Mouse (Mus musculus) macrophage (primary cell): ENCODE data around the gene Olfr78. TPM values are rescaled to one million over a fixed set of nuclear protein-coding genes. Genes with fewer than 3 reads are reported as not detected.

ENCODE experiments used
- H3K27ac ChIP-seq: fragments of 350-480 bp; formaldehyde crosslinking; 2 replicates; pipeline ENCODE4 v1.9.0; 2021
- H3K36me3 ChIP-seq: fragments of 350-480 bp; formaldehyde crosslinking; 2 replicates; pipeline ENCODE4 v1.9.0; 2021; ENCODE audit errors: inconsistent target
- H3K4me3 ChIP-seq: fragments of 350-480 bp; formaldehyde crosslinking; 2 replicates; pipeline ENCODE4 v1.9.0; 2021; ENCODE audit errors: inconsistent target
- H3K79me2 ChIP-seq: fragments of 350-480 bp; formaldehyde crosslinking; 2 replicates; pipeline ENCODE4 v1.9.0; 2021; ENCODE audit errors: inconsistent target
- WGBS: methylation state at CpG from one replicate; pipeline ENCODE4 v1.1.7; 2026; ENCODE audit warnings: inconsistent platforms; ENCODE audit not compliant: missing documents; 5-methylcytosine and 5-hydroxymethylcytosine counted together
- polyA plus RNA-seq: library from polyadenylated mRNA; stranded (reverse); fragments of 250-400 nt; gene quantifications from 3 replicates; pipeline ENCODE4 v1.2.4, GENCODE M21; 2018; ENCODE audit warnings: inconsistent platforms
- total RNA-seq, 78 experiments: library from RNA; depleted of rRNA; stranded (reverse); fragments of 250-400 nt; gene quantifications; 1 replicate in 9 of 78; 2 replicates in 24 of 78; 3 replicates in 43 of 78; 4 replicates in 2 of 78; pipeline ENCODE4 v1.2.4; 2018; ENCODE audit warnings: inconsistent platforms in 56 of 78

The Olfr78 gene
- not detected for total RNA-seq (2018; cell fraction: chromatin; rRNA removed)
- total RNA-seq (2018; cell fraction: cytosol; rRNA removed) = not detected
- total RNA-seq (2018; cell fraction: nucleus; rRNA removed) = not detected
- polyA plus RNA-seq = not detected in 3 replicates

- no peaks in the 10 kb centered on the region for H3K79me2 ChIP-seq
- WGBS = 84% methylated on average over 4 of the region's 4 CpGs
- H3K4me3 ChIP-seq = no peak within 1 kb of the TSS
- H3K36me3 ChIP-seq = no peaks in the 10 kb centered on the region
- no peak within 1 kb of the TSS for H3K27ac ChIP-seq
Measured at GRCm38 (mm10) chr7:102759266-102759665, at the start of gene Olfr78, which contains the start of gene Olfr560. Gene Olfr78, minus strand, starts transcription at chr7:102759471. Gene Olfr560, minus strand, starts transcription at chr7:102759366.

DNA sequence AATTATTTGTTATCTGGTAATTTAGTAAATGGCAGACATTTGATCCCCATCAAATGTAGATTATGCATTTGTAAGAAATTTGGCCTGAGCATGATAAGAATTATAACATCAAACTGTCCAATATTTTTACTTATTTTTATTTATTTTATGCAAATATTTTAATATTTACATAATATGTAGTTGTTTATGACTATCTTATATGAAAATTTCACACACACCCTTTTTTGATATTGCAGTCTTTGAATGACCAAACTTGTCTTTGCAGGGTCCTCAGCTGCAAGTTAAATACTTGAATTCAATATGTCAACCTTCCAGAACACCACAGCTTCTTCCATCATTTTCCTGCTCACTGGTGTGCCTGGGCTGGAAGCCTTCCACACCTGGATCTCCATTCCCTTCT is 43.9 kb upstream of the Olfr78 start, which contains the start of gene Olfr564:
TSS of gene Olfr564 (plus strand) at position 301 of the 400 bp plus-strand sequence.
- Histone ChIP-seq H3K4me3 (no peak within 1 kb of the TSS), H3K79me2 (no peaks in the 10 kb centered on the region), H3K36me3 (no peaks in the 10 kb centered on the region), H3K27ac (no peak within 1 kb of the TSS)

DNA sequence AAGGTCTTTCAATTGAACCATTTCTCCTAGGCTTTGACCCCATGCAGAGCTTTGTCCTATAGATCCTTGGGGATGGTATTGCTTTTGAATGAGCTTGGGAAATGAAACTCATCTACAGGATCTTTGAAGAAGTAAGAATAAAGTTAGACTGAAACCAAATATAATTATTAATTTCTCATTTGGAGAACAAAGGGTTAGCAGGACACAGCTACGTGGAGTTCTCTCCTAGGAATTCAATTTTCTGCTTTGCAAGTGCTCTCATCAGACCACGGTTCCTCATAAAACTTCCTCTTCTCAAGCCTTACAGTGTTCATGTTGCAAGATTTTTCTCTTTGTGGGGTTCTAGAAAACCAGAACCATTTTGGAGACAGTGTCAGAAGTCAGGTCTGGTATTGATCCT is 11.7 kb upstream of the Olfr78 start, which contains the start of gene Olfr561:
TSS of gene Olfr561 (plus strand) at position 301 of the 400 bp plus-strand sequence.
- no peaks in the 10 kb centered on the region for H3K36me3 ChIP-seq
- no peak within 1 kb of the TSS for H3K27ac ChIP-seq
- WGBS = 0% methylated on average over 2 of the region's 2 CpGs
- no peak within 1 kb of the TSS for H3K4me3 ChIP-seq
- no peaks in the 10 kb centered on the region for H3K79me2 ChIP-seq

DNA sequence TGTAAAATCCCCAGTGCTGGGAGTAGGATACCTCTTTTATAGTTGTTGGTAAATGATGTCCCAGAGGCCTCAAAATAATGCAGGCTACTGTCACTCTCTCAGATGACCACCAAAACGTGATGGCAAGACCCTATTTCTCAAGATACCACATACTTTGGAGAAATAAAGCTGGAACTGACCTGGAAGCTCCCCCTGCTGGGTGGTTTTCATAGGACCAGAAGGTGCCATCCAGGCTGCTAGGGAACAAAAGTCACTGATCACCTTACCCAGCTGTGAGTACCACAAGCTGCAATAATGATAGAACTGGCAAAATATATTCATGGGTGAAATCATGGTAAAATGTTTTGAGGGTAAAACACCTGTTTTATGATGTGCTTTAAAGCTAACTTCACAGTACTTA is 7.2 kb downstream of the Olfr78 start:
- WGBS = 0% methylated on average over 1 of the region's 1 CpGs
- Histone ChIP-seq H3K79me2 (no peaks in the 10 kb centered on the region), H3K4me3 (no peak overlapping the region), H3K36me3 (no peaks in the 10 kb centered on the region), H3K27ac (no peak overlapping the region)

GRCm38 (mm10) chr7:102737705-102738104 is 21.6 kb downstream of the Olfr78 start:
- no peaks in the 10 kb centered on the region for H3K36me3 ChIP-seq
- no peaks in the 10 kb centered on the region for H3K79me2 ChIP-seq
- no peak overlapping the region for H3K27ac ChIP-seq
- no peak overlapping the region for H3K4me3 ChIP-seq
- 47% methylated on average over 2 of the region's 2 CpGs for WGBS

GRCm38 (mm10) chr7:102733793-102734192 is 25.5 kb downstream of the Olfr78 start:
- no peaks in the 10 kb centered on the region for H3K79me2 ChIP-seq
- no peaks in the 10 kb centered on the region for H3K36me3 ChIP-seq
- no peak overlapping the region for H3K27ac ChIP-seq
- 58% methylated on average over 1 of the region's 1 CpGs for WGBS
- no peak overlapping the region for H3K4me3 ChIP-seq

GRCm38 (mm10) chr7:102727391-102727790 is 31.9 kb downstream of the Olfr78 start, which contains the start of gene Olfr559:
Gene Olfr559, minus strand, starts transcription at chr7:102727491.
- H3K79me2 ChIP-seq = no peaks in the 10 kb centered on the region
- no peak within 1 kb of the TSS for H3K27ac ChIP-seq
- H3K36me3 ChIP-seq = no peaks in the 10 kb centered on the region
- H3K4me3 ChIP-seq = no peak within 1 kb of the TSS

- Histone ChIP-seq H3K79me2 (no peaks in the 10 kb centered on the region), H3K27ac (no peak within 1 kb of the TSS), H3K36me3 (no peaks in the 10 kb centered on the region), H3K4me3 (no peak within 1 kb of the TSS)
- 45% methylated on average over 1 of the region's 1 CpGs for WGBS
Measured at GRCm38 (mm10) chr7:102718970-102719369, 40.3 kb downstream of the Olfr78 start, which contains the start of gene Olfr33. Gene Olfr33, minus strand, starts transcription at chr7:102719070.

DNA sequence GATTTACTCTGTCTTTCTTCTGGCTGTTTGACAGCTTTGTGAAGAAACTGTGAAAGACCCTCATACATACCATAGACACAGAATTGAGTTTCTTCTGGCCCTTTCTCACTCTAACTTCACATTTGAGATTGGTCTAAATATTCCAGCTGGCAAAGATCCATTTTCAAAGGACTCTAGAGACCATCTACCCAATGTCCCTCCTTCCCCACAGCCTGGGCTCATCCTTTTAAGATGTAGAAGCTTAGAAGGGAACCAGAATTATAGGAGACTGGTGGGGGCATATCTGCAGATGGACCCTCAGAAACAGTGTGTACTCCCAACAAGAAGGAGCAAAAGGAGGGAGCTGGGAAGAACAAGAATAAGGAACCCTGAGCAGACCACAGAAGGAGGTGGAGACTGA is 57.4 kb downstream of the Olfr78 start, which contains the start of gene Olfr558:
TSS of gene Olfr558 (plus strand) at position 301 of the 400 bp plus-strand sequence.
- no peak within 1 kb of the TSS for H3K27ac ChIP-seq
- H3K36me3 ChIP-seq = no peaks in the 10 kb centered on the region
- no peaks in the 10 kb centered on the region for H3K79me2 ChIP-seq
- H3K4me3 ChIP-seq = no peak within 1 kb of the TSS

GRCm38 (mm10) chr7:102698461-102698860 is 60.8 kb downstream of the Olfr78 start:
- Histone ChIP-seq H3K79me2 (no peaks in the 10 kb centered on the region), H3K27ac (no peak overlapping the region), H3K4me3 (no peak overlapping the region), H3K36me3 (no peaks in the 10 kb centered on the region)
- 94% methylated on average over 7 of the region's 7 CpGs for WGBS

DNA sequence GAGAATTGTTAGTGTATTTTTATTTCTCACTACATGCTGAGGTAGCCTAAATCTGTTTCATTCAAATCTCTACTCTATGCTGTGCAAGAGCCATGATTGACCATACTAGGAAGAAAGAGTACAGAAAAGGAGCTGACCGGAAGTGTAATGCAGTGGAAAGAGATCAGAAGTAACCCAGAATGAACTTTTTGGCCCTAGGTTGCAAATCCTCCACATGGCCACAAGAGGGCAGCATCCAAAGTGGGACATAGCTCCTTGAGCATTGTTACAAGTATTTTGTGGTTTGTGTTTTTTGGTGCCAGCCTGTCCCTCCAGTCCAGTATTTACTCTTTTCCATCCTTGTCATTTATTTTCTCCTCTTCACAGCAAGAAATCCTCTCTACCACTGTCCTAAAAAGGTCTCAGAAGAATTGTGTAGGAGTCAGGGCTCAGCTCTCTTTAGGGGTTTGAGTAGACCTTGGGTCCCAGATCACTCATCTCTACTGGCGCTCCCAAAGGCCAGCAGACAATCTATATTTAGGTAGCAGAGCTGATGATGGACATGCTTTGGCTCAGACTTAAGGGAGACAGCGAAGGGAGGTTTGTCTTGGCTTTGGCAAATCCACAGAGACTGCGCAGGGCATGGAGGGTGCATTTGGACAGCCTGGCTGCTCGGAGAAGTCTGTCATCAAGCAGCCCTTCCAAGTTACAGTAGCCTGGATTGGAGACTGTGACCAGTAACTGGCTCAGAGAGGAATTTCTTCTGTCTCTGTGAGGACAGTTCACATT is 63.7 kb downstream of the Olfr78 start, which contains the start of gene Olfr557:
TSS of gene Olfr557 (plus strand) at position 553 of the 768 bp plus-strand sequence.
- H3K36me3 ChIP-seq = no peaks in the 10 kb centered on the region
- H3K4me3 ChIP-seq = no peak within 1 kb of the TSS
- H3K79me2 ChIP-seq = no peaks in the 10 kb centered on the region
- no peak within 1 kb of the TSS for H3K27ac ChIP-seq
- WGBS = 72% methylated on average over 5 of the region's 5 CpGs

Other genes starting within 250 kb of the Olfr78 start
- not detected in 3 replicates for gene Olfr547, start 224.7 kb downstream of the Olfr78 start, polyA plus RNA-seq
- not detected in 3 replicates for gene Olfr548-ps1, start 218.6 kb downstream of the Olfr78 start, polyA plus RNA-seq
- gene Olfr549, start 209.6 kb downstream of the Olfr78 start, polyA plus RNA-seq = not detected in 3 replicates
- 31.3 to 44.4 TPM (median 44.4 TPM) in 3 replicates for gene Trim21, start 194.0 kb downstream of the Olfr78 start, polyA plus RNA-seq
- not detected in 3 replicates for gene Olfr550, start 188.0 kb downstream of the Olfr78 start, polyA plus RNA-seq
- not detected in 3 replicates for gene Olfr551, start 167.6 kb downstream of the Olfr78 start, polyA plus RNA-seq
- not detected in 3 replicates for gene Olfr552, start 161.7 kb downstream of the Olfr78 start, polyA plus RNA-seq
- gene Olfr553, start 141.3 kb downstream of the Olfr78 start, polyA plus RNA-seq = not detected in 3 replicates
- not detected in 3 replicates for gene Olfr554, start 121.0 kb downstream of the Olfr78 start, polyA plus RNA-seq
- not detected in 3 replicates for gene Olfr555, start 100.6 kb downstream of the Olfr78 start, polyA plus RNA-seq
- not detected in 3 replicates for gene Olfr556, start 94.6 kb downstream of the Olfr78 start, polyA plus RNA-seq
- 2.3 to 3.3 TPM (median 2.8 TPM) in 3 replicates for gene Trim68, start 72.1 kb downstream of the Olfr78 start, polyA plus RNA-seq
- gene Olfr557, start 63.6 kb downstream of the Olfr78 start, polyA plus RNA-seq = not detected in 3 replicates
- not detected in 3 replicates for gene Olfr558, start 57.3 kb downstream of the Olfr78 start, polyA plus RNA-seq
- gene Olfr33, start 40.4 kb downstream of the Olfr78 start, polyA plus RNA-seq = not detected in 3 replicates
- not detected in 3 replicates for gene Olfr559, start 32.0 kb downstream of the Olfr78 start, polyA plus RNA-seq
- not detected in 3 replicates for gene Olfr560, start 105 bp downstream of the Olfr78 start, polyA plus RNA-seq
- not detected in 3 replicates for gene Olfr561, start 11.8 kb upstream of the Olfr78 start, polyA plus RNA-seq
- not detected in 3 replicates for gene Olfr564, start 44.0 kb upstream of the Olfr78 start, polyA plus RNA-seq
- gene Olfr566, start 99.3 kb upstream of the Olfr78 start, polyA plus RNA-seq = not detected in 3 replicates
- not detected in 3 replicates for gene Olfr568, start 117.7 kb upstream of the Olfr78 start, polyA plus RNA-seq
- not detected in 3 replicates for gene Olfr569, start 131.4 kb upstream of the Olfr78 start, polyA plus RNA-seq
- not detected in 3 replicates for gene Olfr570, start 135.1 kb upstream of the Olfr78 start, polyA plus RNA-seq
- not detected in 3 replicates for gene Olfr571, start 158.1 kb upstream of the Olfr78 start, polyA plus RNA-seq
- gene Olfr572, start 164.9 kb upstream of the Olfr78 start, polyA plus RNA-seq = not detected in 3 replicates
- not detected in 3 replicates for gene Olfr573-ps1, start 183.1 kb upstream of the Olfr78 start, polyA plus RNA-seq
- not detected in 3 replicates for gene Olfr574, start 189.0 kb upstream of the Olfr78 start, polyA plus RNA-seq
- not detected in 3 replicates for gene Olfr575, start 199.3 kb upstream of the Olfr78 start, polyA plus RNA-seq
- not detected in 3 replicates for gene Olfr576, start 203.2 kb upstream of the Olfr78 start, polyA plus RNA-seq
- gene Olfr577, start 216.5 kb upstream of the Olfr78 start, polyA plus RNA-seq = not detected in 3 replicates
- not detected in 3 replicates for gene Olfr578, start 229.9 kb upstream of the Olfr78 start, polyA plus RNA-seq